24 mouse cellular contexts compared by ENCODE assay signal in genomic region chr19:32493471-32493870, GRCm38 (mm10). TPM values are rescaled to one million over a fixed set of nuclear protein-coding genes. Genes with fewer than 3 reads are reported as not detected.
DNase-seq lines count a peak whose midpoint lies in the region; ATAC-seq and TF ChIP-seq lines count a peak whose summit lies in the region.
"Had no signal": no experiment of that assay in that cellular context is flagged by ENCODE, and none has a peak within 500 bp of the region (broad histone marks: within the 10 kb centered on the region; RNA-seq: fewer than 3 reads in every experiment).

No protein-coding gene starts in this region.

- no peak overlapping the region for H3K4me3 ChIP-seq in forebrain, postnatal 0 days (ENCODE audit: low read depth, low read length)
- H3K4me3 ChIP-seq in forebrain, embryonic 16.5 days (replicated peaks; ENCODE audit: low read length), result no peak overlapping the region
- H3K4me3 ChIP-seq: forebrain, embryonic 10.5 days; hindbrain, embryonic 10.5 days; liver, embryonic 13.5 days; lung, embryonic 15.5 days; myocyte; neural tube, embryonic 13.5 days had no signal

- ATAC-seq in forebrain, postnatal 0 days, result no peak
- no peak for ATAC-seq in forebrain, embryonic 16.5 days
- ATAC-seq: midbrain, embryonic 16.5 days had no signal

- no peaks in the 10 kb centered on the region for H3K27me3 ChIP-seq in forebrain, postnatal 0 days (ENCODE audit: insufficient read depth, low read length)
- no peaks in the 10 kb centered on the region for H3K27me3 ChIP-seq in forebrain, embryonic 16.5 days (replicated peaks; ENCODE audit: control insufficient read depth, insufficient read depth, low read length)
- H3K27me3 ChIP-seq: liver, embryonic 13.5 days; lung, embryonic 15.5 days; neural tube, embryonic 13.5 days had no signal

- peaks cover 13% of the 10 kb centered on the region for H3K36me3 ChIP-seq in forebrain, postnatal 0 days (ENCODE audit: insufficient read depth)
- peaks cover 8% of the 10 kb centered on the region for H3K36me3 ChIP-seq in forebrain, embryonic 16.5 days (ENCODE audit: control insufficient read depth, insufficient read depth)

- no peak overlapping the region for H3K9ac ChIP-seq in forebrain, postnatal 0 days
- no peak overlapping the region for H3K9ac ChIP-seq in forebrain, embryonic 16.5 days (replicated peaks; ENCODE audit: low read depth, low read length)
- H3K9ac ChIP-seq: liver, embryonic 13.5 days; lung, embryonic 15.5 days; neural tube, embryonic 13.5 days had no signal

- 0 out of 2 replicates have a peak, but pooled peaks have one; percentile 23 for TF ChIP-seq CTCF in forebrain, postnatal 0 days (IDR thresholded peaks at IDR 0.05; ENCODE audit: low read depth)

- no peak overlapping the region for H3K4me2 ChIP-seq in forebrain, postnatal 0 days (ENCODE audit: low read depth)
- no peak overlapping the region for H3K4me2 ChIP-seq in forebrain, embryonic 16.5 days (ENCODE audit: low read length)
- H3K4me2 ChIP-seq: heart, embryonic 11.5 days; liver, embryonic 13.5 days; lung, embryonic 15.5 days; neural tube, embryonic 13.5 days had no signal

- 75% methylated on average over 8 of the region's 8 CpGs for WGBS in forebrain, postnatal 0 days
- 89% methylated on average over 8 of the region's 8 CpGs for WGBS in forebrain, embryonic 16.5 days

- DNase-seq in forebrain, postnatal 0 days, result no peak
- peak; percentile 40 for DNase-seq in layer of hippocampus, adult 11-12 months (ENCODE audit: low spot score)
- DNase-seq in layer of hippocampus, postnatal 25 days (ENCODE audit: extremely low spot score in 1 of 2, low spot score in 1 of 2), result no peak
- peak; percentile 33 for DNase-seq in right cerebral cortex, adult 18-20 months
- no peak for DNase-seq in right cerebral cortex, postnatal 25 days
- peak; percentile 27 for DNase-seq in telencephalon, adult 2 months (ENCODE audit: low read depth, low spot score)
- DNase-seq in lung, postnatal 4 days, result no peak
- DNase-seq: cerebellum, adult 11-12 months; cerebellum, postnatal 10 days; heart, postnatal 10 days; kidney, adult 2 months; kidney, postnatal 10 days; liver, embryonic 13.5 days; lung, postnatal 36 days; retina, postnatal 1 day; thymus, postnatal 14 days had no signal

- 0 out of 2 replicates have a peak, but pooled peaks cover 2% of the 10 kb centered on the region for H3K4me1 ChIP-seq in forebrain, postnatal 0 days (ENCODE audit: insufficient read depth)
- H3K4me1 ChIP-seq in forebrain, embryonic 16.5 days (replicated peaks; ENCODE audit: control insufficient read depth, insufficient read depth, low read length), result 0 out of 2 replicates have a peak, but pooled peaks cover 2% of the 10 kb centered on the region
- H3K4me1 ChIP-seq: hindbrain, embryonic 10.5 days; lung, embryonic 15.5 days had no signal

- H3K27ac ChIP-seq in forebrain, postnatal 0 days (ENCODE audit: low read depth, low read length), result no peak overlapping the region
- H3K27ac ChIP-seq in forebrain, embryonic 16.5 days (ENCODE audit: low read length), result no peak overlapping the region
- H3K27ac ChIP-seq: forebrain, embryonic 10.5 days; hindbrain, embryonic 10.5 days; liver, embryonic 13.5 days; lung, embryonic 15.5 days; neural tube, embryonic 13.5 days had no signal

- no peaks in the 10 kb centered on the region for H3K9me3 ChIP-seq in forebrain, postnatal 0 days (ENCODE audit: low read length)
- H3K9me3 ChIP-seq in forebrain, embryonic 16.5 days (ENCODE audit: control insufficient read depth, low read length), result no peaks in the 10 kb centered on the region
- H3K9me3 ChIP-seq: forebrain, embryonic 10.5 days; hindbrain, embryonic 10.5 days; liver, embryonic 13.5 days; lung, embryonic 15.5 days; neural tube, embryonic 13.5 days had no signal

RNA-seq across cellular contexts. Expression of gene Minpp1, which starts 7.9 kb away (rescaled TPM):
- total RNA-seq in forebrain, postnatal 0 days (2014; rRNA removed), result 75.6 and 84.8 TPM in 2 replicates
- 52.6 and 58.6 TPM in 2 replicates for polyA plus RNA-seq in forebrain, postnatal 0 days (2015; fragmentation: Nextera tagmentation; extraction: Ambion mirVana)
- polyA plus RNA-seq in forebrain, embryonic 16.5 days (2015; fragmentation: Nextera tagmentation; extraction: Ambion mirVana), result 49.5 TPM in 2 replicates
- total RNA-seq in layer of hippocampus, postnatal 25 days (2021), result 10 to 100 TPM; 60.0 to 62.7 TPM

RNA-seq across cellular contexts. Expression of gene Rpl9-ps6, which starts 27.1 kb away (rescaled TPM):
- 94.9 and 106 TPM in 2 replicates for total RNA-seq in forebrain, postnatal 0 days (2014; rRNA removed)
- polyA plus RNA-seq in forebrain, postnatal 0 days (2015; fragmentation: Nextera tagmentation; extraction: Ambion mirVana), result 54.1 and 69.9 TPM in 2 replicates
- 54.2 and 66.8 TPM in 2 replicates for polyA plus RNA-seq in forebrain, embryonic 16.5 days (2015; fragmentation: Nextera tagmentation; extraction: Ambion mirVana)
- 10 to 100 TPM; 23.8 to 33.2 TPM for total RNA-seq in layer of hippocampus, postnatal 25 days (2021)

Comparison
In these comparisons a context has a peak if more than half of its experiments do, and no peak if none do; other contexts are left out.
1. DNase-seq: peak in layer of hippocampus, adult 11-12 months (single experiment), right cerebral cortex, adult 18-20 months (single experiment) and telencephalon, adult 2 months (single experiment); none in forebrain, postnatal 0 days (single experiment), layer of hippocampus, postnatal 25 days (0 of 2), right cerebral cortex, postnatal 25 days (single experiment) and lung, postnatal 4 days (0 of 2).